Mouse (Mus musculus): ENCODE data around the gene Plcd1. TPM values are rescaled to one million over a fixed set of nuclear protein-coding genes. Genes with fewer than 3 reads are reported as not detected.

Plcd1 gene
- total and polyA plus RNA-seq, 3 experiments: 0.36 TPM; not detected in 2

DNA sequence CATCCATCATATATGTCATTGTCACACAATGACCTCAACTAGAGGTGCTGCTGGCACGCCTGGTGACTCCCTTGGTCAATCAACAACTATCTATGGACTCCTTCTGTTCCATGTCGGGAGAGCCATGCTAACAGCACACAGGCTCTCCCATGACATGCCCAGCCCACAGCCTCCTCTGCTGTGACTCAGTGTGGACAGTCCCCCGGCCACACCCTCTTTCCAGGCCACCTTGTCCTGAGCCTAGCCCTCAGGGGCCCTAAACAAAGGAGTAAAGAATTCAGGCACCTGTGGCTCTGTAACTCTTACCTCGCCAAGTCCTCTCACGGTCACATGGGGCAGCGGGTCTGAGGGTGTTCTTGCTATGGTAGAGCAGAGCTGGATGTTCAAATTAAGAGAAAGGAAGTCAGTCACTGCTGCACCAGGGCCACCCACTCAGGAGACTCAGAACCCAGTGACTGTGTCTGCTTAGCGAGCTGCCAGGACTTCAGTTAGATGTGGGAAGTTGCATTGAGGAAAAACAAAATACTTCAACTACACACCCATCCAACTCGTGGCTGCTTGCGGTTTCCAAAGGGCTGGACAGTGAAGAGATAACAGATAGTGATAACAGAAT, 39.2 kb downstream of the Plcd1 start:
- H3K27me3 ChIP-seq (ENCODE audit: control insufficient read depth in 1 of 2, insufficient read depth in 2 of 2, low read length in 2 of 2): no peaks in the 10 kb centered on the region

DNA sequence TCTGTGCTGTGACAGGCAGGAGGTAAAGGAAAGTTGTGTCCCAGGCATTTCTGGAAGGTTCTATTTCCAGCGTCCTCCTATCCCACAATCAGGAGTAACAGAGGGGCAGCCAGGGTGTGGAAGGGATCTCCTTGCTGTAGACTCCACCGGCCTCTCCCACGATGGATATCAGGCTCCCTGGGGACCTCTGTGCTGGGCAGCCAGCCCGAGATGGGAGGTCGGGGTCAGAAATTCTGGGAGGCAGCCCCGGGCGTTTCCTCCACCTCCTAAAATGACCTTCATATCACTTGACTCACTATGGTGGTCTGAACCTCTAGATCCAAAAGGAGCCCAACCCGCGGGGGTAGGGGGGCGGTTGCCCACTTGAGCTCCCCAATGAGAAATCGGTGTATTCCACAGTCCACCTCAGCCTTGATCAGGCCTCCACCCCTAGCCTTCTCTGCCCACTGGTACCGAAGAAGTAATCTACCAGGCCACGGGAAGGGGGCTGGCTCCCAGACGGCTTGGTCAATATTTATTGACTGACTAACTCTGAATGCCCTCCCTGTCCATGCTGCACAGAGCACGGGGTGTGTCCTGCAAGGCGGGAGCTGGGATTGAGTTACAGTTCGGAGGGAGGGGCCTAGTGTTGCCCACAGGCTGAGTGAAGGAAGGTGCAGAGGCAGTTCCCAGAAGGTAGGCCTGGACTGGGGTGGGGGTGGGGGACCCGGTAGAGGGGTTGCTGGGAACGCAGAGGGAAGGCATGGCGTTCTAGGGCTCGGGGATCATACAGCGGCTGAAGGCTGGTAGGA, 41.0 kb downstream of the Plcd1 start, which contains the start of gene Vill:
Gene Vill (plus strand): TSS at position 625 of the 791 bp plus-strand sequence.
- H3K9me3 ChIP-seq (replicated peaks; ENCODE audit: insufficient read depth, low read length): no peaks in the 10 kb centered on the region
- peak within 1 kb of the TSS; percentile 67 to 86 for H3K4me3 ChIP-seq (ENCODE audit: control insufficient read depth in 1 of 2, insufficient read depth in 1 of 2, low read depth in 2 of 2, low read length in 2 of 2)
- no peak for TF ChIP-seq ZC3H11A (IDR thresholded peaks at IDR 0.05; ENCODE audit: low read depth, low read length)
- 0 out of 2 replicates have a peak, but pooled peaks have one; percentile 8 for TF ChIP-seq ELF1 (IDR thresholded peaks at IDR 0.05; ENCODE audit: low read depth, low read length)
- no peak for TF ChIP-seq CHD1 (IDR thresholded peaks at IDR 0.05; ENCODE audit: low read depth, low read length)
- no peak for TF ChIP-seq MYC (IDR thresholded peaks at IDR 0.05; ENCODE audit: low read depth, low read length)
- 0 out of 2 replicates have a peak, but pooled peaks have one; percentile 44 for TF ChIP-seq HCFC1 (IDR thresholded peaks at IDR 0.05; ENCODE audit: low read depth, low read length)
- TF ChIP-seq ZKSCAN1 (IDR thresholded peaks at IDR 0.05; ENCODE audit: low read depth, low read length): no peak
- TF ChIP-seq MAX (IDR thresholded peaks at IDR 0.05; ENCODE audit: low read length): no peak
- TF ChIP-seq USF1 (IDR thresholded peaks at IDR 0.05; ENCODE audit: low read depth, low read length): no peak
- peak; percentile 37; the same call in 1 of the 2 replicates for TF ChIP-seq MAZ (IDR thresholded peaks at IDR 0.05; ENCODE audit: low read depth, low read length)
- TF ChIP-seq TBP (IDR thresholded peaks at IDR 0.05; ENCODE audit: low read depth, low read length): no peak
- TF ChIP-seq CHD2 (IDR thresholded peaks at IDR 0.05; ENCODE audit: low read length): no peak
- TF ChIP-seq MEF2A (IDR thresholded peaks at IDR 0.05; ENCODE audit: extremely low read depth, insufficient replicate concordance, low read depth, low read length, poor library complexity, severe bottlenecking): no peak
- TF ChIP-seq EP300 (IDR thresholded peaks at IDR 0.05; ENCODE audit: low read depth in 1 of 2, low read length in 2 of 2): 0 out of 4 replicates have a peak, but pooled peaks of 1 of the 2 experiments have one; percentile 16
- TF ChIP-seq TCF12 (IDR thresholded peaks at IDR 0.05; ENCODE audit: low read depth, low read length): 0 out of 2 replicates have a peak, but pooled peaks have one; percentile 22
- 0 out of 2 replicates have a peak, but pooled peaks have one; percentile 17 for TF ChIP-seq NELFE (IDR thresholded peaks at IDR 0.05; ENCODE audit: low read depth, low read length)
- peak; percentile 57; the same call in 1 of the 2 replicates for TF ChIP-seq MXI1 (IDR thresholded peaks at IDR 0.05; ENCODE audit: low read depth, low read length)
- TF ChIP-seq ZNF384 (IDR thresholded peaks at IDR 0.05; ENCODE audit: low read depth, low read length): no peak
- TF ChIP-seq E2F4 (IDR thresholded peaks at IDR 0.05; ENCODE audit: borderline replicate concordance, low read depth, low read length): no peak
- no peaks in the 10 kb centered on the region for H3K27me3 ChIP-seq (ENCODE audit: control insufficient read depth in 1 of 2, insufficient read depth in 2 of 2, low read length in 2 of 2)
- peak; percentile 75 for DNase-seq (ENCODE audit: low read depth, low spot score)
- no peaks in the 10 kb centered on the region; the same call in 1 of the 2 replicates for H3K79me2 ChIP-seq (ENCODE audit: control insufficient read depth, insufficient read depth, low read length, poor library complexity)
- peaks cover 11 to 20% of the 10 kb centered on the region in 2 experiments for H3K4me1 ChIP-seq (ENCODE audit: control insufficient read depth in 1 of 2, insufficient read depth in 2 of 2, low read length in 2 of 2)
- H3K27ac ChIP-seq (ENCODE audit: control insufficient read depth, low read depth, low read length): no peak within 1 kb of the TSS; the same call in 1 of the 2 replicates
- peak within 1 kb of the TSS; percentile 69 for H3K9ac ChIP-seq (ENCODE audit: control insufficient read depth, low read depth, low read length, poor library complexity, severe bottlenecking)
- H3K36me3 ChIP-seq (ENCODE audit: control insufficient read depth in 1 of 2, insufficient read depth in 2 of 2, low read length in 2 of 2): peaks cover 0 to 16% of the 10 kb centered on the region in 2 experiments; a peak in 2 of 4 replicates

More for the DNA sequence above, 39.2 kb downstream of the Plcd1 start:
- Histone ChIP-seq H3K9me3 (replicated peaks; ENCODE audit: insufficient read depth, low read length) (no peaks in the 10 kb centered on the region), H3K36me3 (ENCODE audit: control insufficient read depth in 1 of 2, insufficient read depth in 2 of 2, low read length in 2 of 2) (peaks cover 0 to 12% of the 10 kb centered on the region in 2 experiments; a peak in 2 of 4 replicates), H3K9ac (ENCODE audit: control insufficient read depth, low read depth, low read length, poor library complexity, severe bottlenecking) (peak overlapping the region; percentile 69; the same call in 1 of the 2 replicates), H3K4me3 (ENCODE audit: control insufficient read depth in 1 of 2, insufficient read depth in 1 of 2, low read depth in 2 of 2, low read length in 2 of 2) (peak overlapping the region in 1 of 2 experiments; percentile 86; a peak in 1 of 4 replicates), H3K4me1 (ENCODE audit: control insufficient read depth in 1 of 2, insufficient read depth in 2 of 2, low read length in 2 of 2) (peaks cover 7 to 15% of the 10 kb centered on the region in 2 experiments; a peak in 3 of 4 replicates), H3K79me2 (ENCODE audit: control insufficient read depth, insufficient read depth, low read length, poor library complexity) (no peaks in the 10 kb centered on the region; the same call in 1 of the 2 replicates), H3K27ac (ENCODE audit: control insufficient read depth, low read depth, low read length) (peak overlapping the region; percentile 31)
- TF ChIP-seq BHLHE40 (IDR thresholded peaks at IDR 0.05; ENCODE audit: borderline replicate concordance, low read depth, low read length) (0 out of 2 replicates have a peak, but pooled peaks have one; percentile 23), GATA1 (IDR thresholded peaks at IDR 0.05; ENCODE audit: low read depth, low read length) (peak; percentile 48), SIN3A (IDR thresholded peaks at IDR 0.05; ENCODE audit: low read length) (peak; percentile 33; the same call in 1 of the 2 replicates), ETS1 (IDR thresholded peaks at IDR 0.05; ENCODE audit: low read depth, low read length) (0 out of 2 replicates have a peak, but pooled peaks have one; percentile 30), MEF2A (IDR thresholded peaks at IDR 0.05; ENCODE audit: extremely low read depth, insufficient replicate concordance, low read depth, low read length, poor library complexity, severe bottlenecking) (no peak), USF1 (IDR thresholded peaks at IDR 0.05; ENCODE audit: low read depth, low read length) (peak; percentile 41; the same call in 1 of the 2 replicates), ZMIZ1 (IDR thresholded peaks at IDR 0.05; ENCODE audit: low read depth, low read length) (no peak), CTCF (IDR thresholded peaks at IDR 0.05 in 2 of 3, conservative IDR thresholded peaks at IDR 0.05 in 1 of 3; ENCODE audit: control insufficient read depth in 1 of 3, insufficient read depth in 1 of 3, low read depth in 2 of 3, low read length in 3 of 3, poor library complexity in 1 of 3, severe bottlenecking in 1 of 3) (no peak), MXI1 (IDR thresholded peaks at IDR 0.05; ENCODE audit: low read depth, low read length) (peak; percentile 48), EP300 (IDR thresholded peaks at IDR 0.05; ENCODE audit: low read depth in 1 of 2, low read length in 2 of 2) (peak; percentile 23 to 54; a peak in 3 of 4 replicates)
- peak; percentile 48 for DNase-seq (ENCODE audit: low read depth, low spot score)

Data from MEL (cell line).